Mouse (Mus musculus) liver, embryonic 14.5 days (tissue): ENCODE data around the gene Pnp2. TPM values are rescaled to one million over a fixed set of nuclear protein-coding genes. Genes with fewer than 3 reads are reported as not detected.

Source experiments
- ATAC-seq: fragments of 200-750 bp; cut with Nextera tagmentation; 2 replicates; pipeline ENCODE4 v1.8.0; 2017; ENCODE audit warnings: moderate number of reproducible peaks, mild to moderate bottlenecking, moderate library complexity; ENCODE audit not compliant: insufficient read depth
- DNase-seq, 3 experiments: peaks; one replicate each; pipeline ENCODE4 v3.0.0-alpha.2; 2012 to 2013; ENCODE audit warnings: low read depth in 3 of 3, low spot score in 3 of 3
- H3K27ac ChIP-seq: fragments of 300-500 bp; sonication (generic); 2 replicates; pipeline ENCODE4 v1.5.1; 2014; ENCODE audit warnings: moderate library complexity, mild to moderate bottlenecking, control low read depth, inconsistent platforms
- H3K27me3 ChIP-seq: fragments of 300-500 bp; sonication (generic); 2 replicates; pipeline ENCODE4 v1.6.1; 2014; ENCODE audit warnings: mild to moderate bottlenecking, low read length, moderate library complexity; ENCODE audit not compliant: control insufficient read depth, insufficient read depth
- H3K36me3 ChIP-seq: fragments of 300-500 bp; sonication (generic); replicated peaks from 2 replicates; pipeline ENCODE4 v1.6.1; 2014; ENCODE audit warnings: low read depth; ENCODE audit not compliant: control insufficient read depth, insufficient read depth
- H3K4me1 ChIP-seq, 2 experiments: fragments of 200-500 bp in 1 of 2; fragments of 300-500 bp in 1 of 2; sonication (generic) in 1 of 2; replicated peaks; 2 replicates each; pipeline ENCODE4 v1.6.1; 2012 to 2014; ENCODE audit warnings: antibody characterized with exemption in 1 of 2, inconsistent platforms in 1 of 2, low read length in 1 of 2; ENCODE audit not compliant: control insufficient read depth in 2 of 2, insufficient read depth in 2 of 2
- H3K4me2 ChIP-seq: fragments of 300-500 bp; sonication (generic); 2 replicates; pipeline ENCODE4 v1.6.1; 2014; ENCODE audit warnings: low read depth, mild to moderate bottlenecking, control low read depth, moderate library complexity
- H3K4me3 ChIP-seq, 2 experiments: fragments of 200-500 bp in 1 of 2; fragments of 300-500 bp in 1 of 2; sonication (generic) in 1 of 2; 2 replicates each; pipeline ENCODE4 v1.5.1; 2012 to 2014; ENCODE audit warnings: low read depth in 2 of 2, low read length in 2 of 2, mild to moderate bottlenecking in 2 of 2, control low read depth in 1 of 2, inconsistent platforms in 1 of 2, moderate library complexity in 1 of 2; ENCODE audit not compliant: insufficient read depth in 1 of 2
- H3K9ac ChIP-seq: fragments of 300-500 bp; sonication (generic); replicated peaks from 2 replicates; pipeline ENCODE4 v1.6.1; 2014; ENCODE audit warnings: mild to moderate bottlenecking, control low read depth, moderate library complexity
- H3K9me3 ChIP-seq: fragments of 300-500 bp; sonication (generic); 2 replicates; pipeline ENCODE4 v1.6.1; 2016; ENCODE audit warnings: low read length, mixed read lengths; ENCODE audit not compliant: control insufficient read depth
- CTCF ChIP-seq: IDR thresholded peaks from 2 replicates; pipeline ENCODE4 v1.5.1; 2016; ENCODE audit warnings: antibody characterized with exemption, low read depth, control low read depth
- EP300 ChIP-seq: IDR thresholded peaks from 2 replicates; pipeline ENCODE4 v1.6.1; 2016; ENCODE audit warnings: antibody characterized with exemption, low read depth
- whole genome bisulfite sequencing: fragments of 180-500 bp; shearing (Covaris S2); extraction: QIAGEN DNeasy Blood & Tissue Kit; methylation state at CpG from one replicate; pipeline ENCODE4 v1.1.7; 2014; ENCODE audit not compliant: insufficient replicate concordance; 5-methylcytosine and 5-hydroxymethylcytosine counted together
- polyA plus RNA-seq, 2 experiments: library from polyadenylated mRNA; depleted of rRNA in 1 of 2; stranded (reverse) in 1 of 2; unstranded in 1 of 2; fragments of >200 nt; fragmentation: Nextera tagmentation in 1 of 2; extraction: Ambion mirVana in 1 of 2; gene quantifications; 2 replicates each; pipeline versions ENCODE4 v1.2.1 to v1.2.3; 2012 to 2014

Gene Pnp2
- polyA plus RNA-seq, 2 experiments: 9.8 to 12.0 TPM

DNA sequence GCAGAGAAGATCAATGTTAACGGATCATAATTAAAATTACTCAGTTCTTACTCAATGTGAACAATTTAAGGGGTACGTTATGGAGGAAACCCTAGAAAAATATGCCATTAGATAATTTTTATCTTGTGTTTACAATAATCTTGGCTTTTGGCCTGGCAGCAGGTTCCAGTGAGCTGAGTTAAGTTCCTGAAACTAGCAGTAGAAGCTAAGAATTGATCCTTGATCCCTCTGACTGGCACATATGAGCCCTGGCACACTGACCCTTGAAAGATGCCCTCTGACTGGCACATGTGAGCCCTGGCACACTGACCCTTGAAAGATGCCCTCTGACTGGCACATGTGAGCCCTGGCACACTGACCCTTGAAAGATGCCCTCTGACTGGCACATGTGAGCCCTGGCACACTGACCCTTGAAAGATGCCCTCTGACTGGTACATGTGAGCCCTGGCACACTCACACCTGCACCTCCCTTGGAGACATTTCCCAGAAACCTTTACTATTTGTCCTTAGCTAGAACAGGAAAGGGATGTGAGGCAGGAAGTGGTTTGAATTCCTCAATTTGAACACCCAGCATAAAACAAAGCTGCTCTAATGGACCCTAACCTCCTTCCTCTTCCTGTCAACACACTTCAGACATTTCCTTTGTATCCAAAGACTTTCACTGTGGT lies 42.3 kb downstream of the Pnp2 start:
- H3K4me2 ChIP-seq: no peak overlapping the region
- ATAC-seq (no peak), DNase-seq (no peak)

DNA sequence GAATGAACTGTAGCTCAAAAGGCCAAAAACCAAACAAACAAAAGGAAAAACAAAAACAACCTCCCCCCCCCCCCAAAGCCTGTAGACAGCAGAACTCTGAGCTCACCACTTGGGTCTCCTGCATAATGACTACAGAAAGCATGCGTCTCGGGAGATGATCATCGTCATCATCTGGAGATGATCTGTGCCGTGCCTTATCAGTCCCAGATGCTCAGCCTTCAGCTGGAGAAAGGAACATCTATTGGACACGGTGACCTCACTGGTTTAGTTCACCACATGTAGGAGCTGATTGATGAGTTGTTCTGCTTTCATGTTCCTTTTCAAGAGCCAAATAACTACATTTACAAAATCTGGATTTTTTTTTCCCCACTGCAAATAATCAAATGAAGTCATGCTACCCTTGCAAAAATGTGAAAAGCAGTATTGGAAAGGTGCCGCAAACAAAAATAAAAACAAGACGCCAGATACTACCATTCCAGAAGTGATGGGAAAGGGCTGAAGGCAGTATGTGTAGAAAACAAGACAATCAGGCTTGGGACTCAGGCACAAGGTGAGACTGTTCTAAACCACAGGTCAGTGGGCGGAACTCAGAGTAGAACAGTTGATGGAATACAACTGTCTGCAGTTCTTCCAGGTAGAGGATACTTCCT lies 51.5 kb downstream of the Pnp2 start, which contains the start of gene Rnase10:
Gene Rnase10, plus strand, starts transcription at position 600 of the 650 bp plus-strand sequence.
- 63% methylated on average over 8 of the region's 8 CpGs for WGBS
- no peaks in the 10 kb centered on the region for H3K9me3 ChIP-seq
- TF ChIP-seq EP300 (no peak), CTCF (no peak)
- no peaks in the 10 kb centered on the region for H3K27me3 ChIP-seq
- ATAC-seq: no peak
- H3K4me3 ChIP-seq: no peak within 1 kb of the TSS
- H3K27ac ChIP-seq: no peak within 1 kb of the TSS
- no peak within 1 kb of the TSS for H3K4me2 ChIP-seq
- peaks cover 0 to 5% of the 10 kb centered on the region in 2 experiments; a peak in 1 of 4 replicates for H3K4me1 ChIP-seq
- H3K36me3 ChIP-seq: no peaks in the 10 kb centered on the region
- no peak for DNase-seq
- no peak within 1 kb of the TSS for H3K9ac ChIP-seq

More for the DNA sequence above, 42.3 kb downstream of the Pnp2 start:
- no peaks in the 10 kb centered on the region for H3K27me3 ChIP-seq
- no peaks in the 10 kb centered on the region for H3K9me3 ChIP-seq
- H3K4me1 ChIP-seq: peaks cover 0 to 6% of the 10 kb centered on the region in 2 experiments; a peak in 1 of 4 replicates
- H3K9ac ChIP-seq: no peak overlapping the region
- no peak overlapping the region for H3K4me3 ChIP-seq
- H3K36me3 ChIP-seq: no peaks in the 10 kb centered on the region
- whole genome bisulfite sequencing: 45% methylated on average over 2 of the region's 2 CpGs
- TF ChIP-seq CTCF: no peak
- no peak for TF ChIP-seq EP300
- H3K27ac ChIP-seq: no peak overlapping the region

DNA sequence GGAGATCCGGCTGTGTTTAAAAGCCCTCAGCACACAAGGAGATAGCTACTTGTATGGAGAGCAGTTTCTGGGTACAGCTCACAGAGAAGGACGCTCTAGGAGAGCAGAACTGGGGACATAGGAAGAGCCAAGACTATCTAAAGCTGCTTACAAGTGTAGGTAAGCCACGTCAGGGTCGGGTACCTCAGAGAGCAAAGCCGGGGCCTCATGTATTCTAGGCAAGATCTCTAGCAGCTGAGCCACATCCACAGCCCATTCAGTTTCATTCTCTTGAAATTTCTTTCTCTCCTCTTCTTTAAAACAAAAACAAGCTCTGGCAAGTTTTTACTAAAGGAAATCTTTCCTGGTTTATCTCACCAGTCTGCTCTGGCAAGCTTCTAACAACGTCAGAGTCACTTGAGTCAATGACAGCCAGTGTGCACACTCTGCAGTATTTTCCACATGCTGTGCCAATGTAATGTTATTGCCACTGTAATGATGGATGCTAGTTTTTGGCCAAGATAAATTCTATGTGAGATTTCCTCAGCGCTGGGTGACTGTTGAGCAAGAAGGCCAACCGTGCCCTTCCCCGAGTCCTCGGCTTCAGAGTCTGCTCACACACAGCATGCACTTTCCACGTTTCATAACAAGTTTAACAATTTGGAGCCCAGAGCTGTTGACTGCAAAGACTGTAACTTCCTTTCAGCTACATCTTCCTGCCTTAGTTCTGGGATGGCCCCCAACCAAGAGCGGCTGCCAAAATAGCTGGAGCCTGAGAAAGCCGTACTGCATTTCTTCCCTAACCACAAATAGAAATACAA lies 52.3 kb downstream of the Pnp2 start:
- WGBS: 53% methylated on average over 13 of the region's 13 CpGs

DNA sequence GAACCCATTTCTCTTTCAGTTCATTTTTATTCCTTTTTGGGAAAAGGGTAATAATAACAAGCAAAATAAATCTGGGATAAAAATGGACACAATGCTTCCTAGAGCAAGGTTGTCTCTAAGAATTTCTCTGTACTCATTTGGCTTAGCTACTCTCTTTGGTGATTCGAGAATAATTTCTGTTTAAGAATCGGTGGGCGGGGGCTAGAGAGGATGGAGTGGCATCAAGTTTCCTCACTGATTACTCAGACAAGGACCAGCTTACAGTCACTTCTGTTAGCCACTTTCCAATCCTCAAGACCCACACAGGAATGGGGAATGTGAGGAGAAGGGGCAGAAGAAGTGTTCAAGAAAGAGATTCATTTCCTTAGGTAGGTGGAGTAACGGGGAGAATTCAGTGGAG lies 53.0 kb downstream of the Pnp2 start:
- H3K27ac ChIP-seq: no peak overlapping the region
- TF ChIP-seq CTCF: no peak
- TF ChIP-seq EP300: no peak
- H3K27me3 ChIP-seq: no peaks in the 10 kb centered on the region

More for the DNA sequence above, 52.3 kb downstream of the Pnp2 start:
- no peaks in the 10 kb centered on the region for H3K27me3 ChIP-seq
- no peak overlapping the region for H3K4me3 ChIP-seq
- no peaks in the 10 kb centered on the region for H3K36me3 ChIP-seq
- H3K9ac ChIP-seq: no peak overlapping the region
- no peak overlapping the region for H3K4me2 ChIP-seq
- H3K4me1 ChIP-seq: peaks cover 0 to 5% of the 10 kb centered on the region in 2 experiments; a peak in 1 of 4 replicates
- H3K9me3 ChIP-seq: no peaks in the 10 kb centered on the region
- TF ChIP-seq CTCF: no peak
- no peak for TF ChIP-seq EP300
- H3K27ac ChIP-seq: no peak overlapping the region
- ATAC-seq (no peak), DNase-seq (no peak)

DNA sequence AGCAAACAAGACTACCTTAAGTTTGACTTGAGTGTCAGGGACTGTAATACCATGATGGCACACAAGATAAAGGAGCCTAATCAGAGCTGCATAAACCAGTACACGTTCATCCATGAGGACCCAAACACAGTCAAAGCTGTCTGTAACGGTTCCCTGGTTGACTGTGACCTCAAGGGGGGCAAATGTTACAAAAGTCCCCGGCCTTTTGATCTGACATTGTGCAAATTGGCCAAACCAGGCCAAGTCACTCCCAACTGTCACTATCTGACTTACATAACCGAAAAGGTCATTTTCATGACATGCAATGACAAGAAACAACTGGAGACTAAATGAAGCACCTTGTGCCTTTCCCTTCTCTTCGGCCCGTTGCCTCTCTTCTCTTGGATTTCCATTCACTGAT lies 53.8 kb downstream of the Pnp2 start:
- WGBS: 60% methylated on average over 6 of the region's 6 CpGs
- H3K9me3 ChIP-seq: no peaks in the 10 kb centered on the region
- no peak overlapping the region for H3K4me3 ChIP-seq
- TF ChIP-seq EP300 (no peak), CTCF (no peak)
- no peak overlapping the region for H3K27ac ChIP-seq
- H3K27me3 ChIP-seq: no peaks in the 10 kb centered on the region
- DNase-seq (no peak), ATAC-seq (no peak)
- no peak overlapping the region for H3K9ac ChIP-seq
- H3K4me2 ChIP-seq: no peak overlapping the region
- H3K4me1 ChIP-seq: peaks cover 0 to 5% of the 10 kb centered on the region in 2 experiments; a peak in 1 of 4 replicates
- H3K36me3 ChIP-seq: no peaks in the 10 kb centered on the region

More for the DNA sequence above, 53.0 kb downstream of the Pnp2 start:
- no peak overlapping the region for H3K9ac ChIP-seq
- DNase-seq (no peak), ATAC-seq (no peak)
- no peaks in the 10 kb centered on the region for H3K9me3 ChIP-seq
- no peak overlapping the region for H3K4me3 ChIP-seq
- no peaks in the 10 kb centered on the region for H3K36me3 ChIP-seq
- peaks cover 0 to 5% of the 10 kb centered on the region in 2 experiments; a peak in 1 of 4 replicates for H3K4me1 ChIP-seq
- no peak overlapping the region for H3K4me2 ChIP-seq
- 60% methylated on average over 4 of the region's 4 CpGs for WGBS

Other genes with a start within 250 kb of the Pnp2 start
- not detected in 2 replicates for gene Olfr748, start 248.6 kb upstream of the Pnp2 start, polyA plus RNA-seq (2012; rRNA removed)
- not detected in 2 replicates for gene Olfr748, start 248.6 kb upstream of the Pnp2 start, polyA plus RNA-seq (2014; fragmentation: Nextera tagmentation; extraction: Ambion mirVana)
- gene Olfr749, start 210.9 kb upstream of the Pnp2 start, polyA plus RNA-seq (2012; rRNA removed): not detected in 2 replicates
- gene Olfr749, start 210.9 kb upstream of the Pnp2 start, polyA plus RNA-seq (2014; fragmentation: Nextera tagmentation; extraction: Ambion mirVana): not detected in 2 replicates
- gene Ttc5, start 170.5 kb upstream of the Pnp2 start, polyA plus RNA-seq (2012; rRNA removed): 9.6 and 10.8 TPM in 2 replicates
- 18.0 and 19.8 TPM in 2 replicates for gene Ttc5, start 170.5 kb upstream of the Pnp2 start, polyA plus RNA-seq (2014; fragmentation: Nextera tagmentation; extraction: Ambion mirVana)
- not detected in 2 replicates for gene Ccnb1ip1, start 148.3 kb upstream of the Pnp2 start, polyA plus RNA-seq (2012; rRNA removed)
- gene Ccnb1ip1, start 148.3 kb upstream of the Pnp2 start, polyA plus RNA-seq (2014; fragmentation: Nextera tagmentation; extraction: Ambion mirVana): not detected in 2 replicates
- 20.6 and 32.9 TPM in 2 replicates for gene Parp2, start 148.2 kb upstream of the Pnp2 start, polyA plus RNA-seq (2012; rRNA removed)
- 31.3 and 35.9 TPM in 2 replicates for gene Parp2, start 148.2 kb upstream of the Pnp2 start, polyA plus RNA-seq (2014; fragmentation: Nextera tagmentation; extraction: Ambion mirVana)
- 1.5 and 2.2 TPM in 2 replicates for gene Tep1, start 85.4 kb upstream of the Pnp2 start, polyA plus RNA-seq (2012; rRNA removed)
- gene Tep1, start 85.4 kb upstream of the Pnp2 start, polyA plus RNA-seq (2014; fragmentation: Nextera tagmentation; extraction: Ambion mirVana): 3.0 and 4.1 TPM in 2 replicates
- 0.12 and 0.16 TPM in 2 replicates for gene Klhl33, start 58.5 kb upstream of the Pnp2 start, polyA plus RNA-seq (2012; rRNA removed)
- gene Klhl33, start 58.5 kb upstream of the Pnp2 start, polyA plus RNA-seq (2014; fragmentation: Nextera tagmentation; extraction: Ambion mirVana): 0.08 and 0.15 TPM in 2 replicates
- gene Osgep, start 31.1 kb upstream of the Pnp2 start, polyA plus RNA-seq (2012; rRNA removed): 19.9 and 34.5 TPM in 2 replicates
- gene Osgep, start 31.1 kb upstream of the Pnp2 start, polyA plus RNA-seq (2014; fragmentation: Nextera tagmentation; extraction: Ambion mirVana): 54.8 and 59.7 TPM in 2 replicates
- gene Apex1, start 31.0 kb upstream of the Pnp2 start, polyA plus RNA-seq (2012; rRNA removed): 34.5 and 51.3 TPM in 2 replicates
- gene Apex1, start 31.0 kb upstream of the Pnp2 start, polyA plus RNA-seq (2014; fragmentation: Nextera tagmentation; extraction: Ambion mirVana): 85.7 and 90.8 TPM in 2 replicates
- 16.7 and 24.7 TPM in 2 replicates for gene Pip4p1, start 25.1 kb upstream of the Pnp2 start, polyA plus RNA-seq (2012; rRNA removed)
- 16.9 and 18.7 TPM in 2 replicates for gene Pip4p1, start 25.1 kb upstream of the Pnp2 start, polyA plus RNA-seq (2014; fragmentation: Nextera tagmentation; extraction: Ambion mirVana)
- 65.8 and 81.4 TPM in 2 replicates for gene Pnp, start 24.9 kb upstream of the Pnp2 start, polyA plus RNA-seq (2012; rRNA removed)
- gene Pnp, start 24.9 kb upstream of the Pnp2 start, polyA plus RNA-seq (2014; fragmentation: Nextera tagmentation; extraction: Ambion mirVana): 87.0 and 91.4 TPM in 2 replicates
- gene Gm49342, start 11.5 kb upstream of the Pnp2 start, polyA plus RNA-seq (2012; rRNA removed): 41.4 and 65.9 TPM in 2 replicates
- gene Gm49342, start 11.5 kb upstream of the Pnp2 start, polyA plus RNA-seq (2014; fragmentation: Nextera tagmentation; extraction: Ambion mirVana): not detected in 2 replicates
- gene Rnase10, start 51.8 kb downstream of the Pnp2 start, polyA plus RNA-seq (2012; rRNA removed): not detected in 2 replicates
- gene Rnase10, start 51.8 kb downstream of the Pnp2 start, polyA plus RNA-seq (2014; fragmentation: Nextera tagmentation; extraction: Ambion mirVana): not detected in 2 replicates
- gene Rnase9, start 85.9 kb downstream of the Pnp2 start, polyA plus RNA-seq (2012; rRNA removed): not detected in 2 replicates
- gene Rnase9, start 85.9 kb downstream of the Pnp2 start, polyA plus RNA-seq (2014; fragmentation: Nextera tagmentation; extraction: Ambion mirVana): not detected in 2 replicates
- not detected in 2 replicates for gene Rnase11, start 94.2 kb downstream of the Pnp2 start, polyA plus RNA-seq (2012; rRNA removed)
- gene Rnase11, start 94.2 kb downstream of the Pnp2 start, polyA plus RNA-seq (2014; fragmentation: Nextera tagmentation; extraction: Ambion mirVana): not detected in 2 replicates
- 0.69 and 0.95 TPM in 2 replicates for gene Rnase12, start 101.7 kb downstream of the Pnp2 start, polyA plus RNA-seq (2012; rRNA removed)
- 0.91 and 1.8 TPM in 2 replicates for gene Rnase12, start 101.7 kb downstream of the Pnp2 start, polyA plus RNA-seq (2014; fragmentation: Nextera tagmentation; extraction: Ambion mirVana)
- gene Olfr750, start 118.4 kb downstream of the Pnp2 start, polyA plus RNA-seq (2012; rRNA removed): not detected in 2 replicates
- gene Olfr750, start 118.4 kb downstream of the Pnp2 start, polyA plus RNA-seq (2014; fragmentation: Nextera tagmentation; extraction: Ambion mirVana): not detected in 2 replicates
- gene Rnase4, start 135.1 kb downstream of the Pnp2 start, polyA plus RNA-seq (2012; rRNA removed): 12.8 and 15.0 TPM in 2 replicates
- 20.2 and 21.9 TPM in 2 replicates for gene Rnase4, start 135.1 kb downstream of the Pnp2 start, polyA plus RNA-seq (2014; fragmentation: Nextera tagmentation; extraction: Ambion mirVana)
- gene Ang, start 135.2 kb downstream of the Pnp2 start, polyA plus RNA-seq (2012; rRNA removed): 3.3 and 3.4 TPM in 2 replicates
- gene Ang, start 135.2 kb downstream of the Pnp2 start, polyA plus RNA-seq (2014; fragmentation: Nextera tagmentation; extraction: Ambion mirVana): 5.4 and 7.1 TPM in 2 replicates
- not detected in 2 replicates for gene Eddm3b, start 158.4 kb downstream of the Pnp2 start, polyA plus RNA-seq (2012; rRNA removed)
- not detected in 2 replicates for gene Eddm3b, start 158.4 kb downstream of the Pnp2 start, polyA plus RNA-seq (2014; fragmentation: Nextera tagmentation; extraction: Ambion mirVana)
- gene Rnase6, start 167.9 kb downstream of the Pnp2 start, polyA plus RNA-seq (2012; rRNA removed): 1.9 and 2.8 TPM in 2 replicates
- gene Rnase6, start 167.9 kb downstream of the Pnp2 start, polyA plus RNA-seq (2014; fragmentation: Nextera tagmentation; extraction: Ambion mirVana): 3.6 TPM in 2 replicates
- gene Rnase1, start 190.8 kb downstream of the Pnp2 start, polyA plus RNA-seq (2012; rRNA removed): not detected in 2 replicates
- not detected in 2 replicates for gene Rnase1, start 190.8 kb downstream of the Pnp2 start, polyA plus RNA-seq (2014; fragmentation: Nextera tagmentation; extraction: Ambion mirVana)
- not detected in 2 replicates for gene Rnase2b, start 206.3 kb downstream of the Pnp2 start, polyA plus RNA-seq (2012; rRNA removed)
- not detected in 2 replicates for gene Rnase2b, start 206.3 kb downstream of the Pnp2 start, polyA plus RNA-seq (2014; fragmentation: Nextera tagmentation; extraction: Ambion mirVana)
- not detected in 2 replicates for gene Ang2, start 243.2 kb downstream of the Pnp2 start, polyA plus RNA-seq (2012; rRNA removed)
- not detected in 2 replicates for gene Ang2, start 243.2 kb downstream of the Pnp2 start, polyA plus RNA-seq (2014; fragmentation: Nextera tagmentation; extraction: Ambion mirVana)
- gene Ear14, start 247.4 kb downstream of the Pnp2 start, polyA plus RNA-seq (2012; rRNA removed): not detected in 2 replicates
- not detected in 2 replicates for gene Ear14, start 247.4 kb downstream of the Pnp2 start, polyA plus RNA-seq (2014; fragmentation: Nextera tagmentation; extraction: Ambion mirVana)